ENCODE assay signal across 25 mouse cellular contexts in genomic region chr7:121111762-121112161, GRCm38 (mm10). TPM values are rescaled to one million over a fixed set of nuclear protein-coding genes. Genes with fewer than 3 reads are reported as not detected.
DNase-seq lines count a peak whose midpoint lies in the region; ATAC-seq and TF ChIP-seq lines count a peak whose summit lies in the region.
"Had no signal": no experiment of that assay in that cellular context is flagged by ENCODE, and none has a peak within 500 bp of the region (broad histone marks: within the 10 kb centered on the region; RNA-seq: fewer than 3 reads in every experiment).

No protein-coding gene starts in this region.

- no peak for TF ChIP-seq EP300 in heart, adult 2 months (IDR thresholded peaks at IDR 0.05; ENCODE audit: insufficient read depth, low read depth, low read length)
- TF ChIP-seq EP300 in liver, embryonic 14.5 days (IDR thresholded peaks at IDR 0.05; ENCODE audit: low read depth): peak; percentile 51

- no peak for ATAC-seq in heart, embryonic 16.5 days (replicated peaks; ENCODE audit: extremely low read depth, insufficient read depth, low FRiP score)
- ATAC-seq in liver, embryonic 14.5 days (ENCODE audit: insufficient read depth): peak; percentile 71; the same call in 1 of the 2 replicates
- ATAC-seq: forebrain, postnatal 0 days had no signal

- intact Hi-C loops in heart, adult 2 months (cut with DNase I): no loop called here
- intact Hi-C loops in heart, postnatal 14 days (cut with DNase I): no loop called here

- H3K4me2 ChIP-seq in heart, embryonic 16.5 days (ENCODE audit: low read depth, low read length): no peak overlapping the region
- no peak overlapping the region for H3K4me2 ChIP-seq in liver, embryonic 14.5 days (ENCODE audit: low read depth)
- H3K4me2 ChIP-seq: embryonic facial prominence, embryonic 12.5 days; hindbrain, embryonic 13.5 days; limb, embryonic 12.5 days; lung, embryonic 14.5 days; neural tube, embryonic 12.5 days had no signal

- no peak overlapping the region for H3K4me3 ChIP-seq in heart, adult 2 months
- no peak overlapping the region for H3K4me3 ChIP-seq in heart, embryonic 16.5 days (ENCODE audit: low read length)
- H3K4me3 ChIP-seq in liver, embryonic 14.5 days (ENCODE audit: insufficient read depth in 1 of 2, low read depth in 2 of 2, low read length in 2 of 2): no peak overlapping the region
- H3K4me3 ChIP-seq: embryonic facial prominence, embryonic 12.5 days; hindbrain, embryonic 13.5 days; layer of hippocampus, adult 2 months; limb, embryonic 12.5 days; megakaryocyte, embryonic 14.5 days; neural tube, embryonic 12.5 days had no signal

- TF ChIP-seq CTCF in heart, adult 2 months (IDR thresholded peaks at IDR 0.05): no peak
- TF ChIP-seq CTCF in liver, embryonic 14.5 days (IDR thresholded peaks at IDR 0.05; ENCODE audit: low read depth): no peak

- H3K27me3 ChIP-seq in heart, adult 2 months (ENCODE audit: control insufficient read depth, insufficient read depth, low read length): no peaks in the 10 kb centered on the region
- H3K27me3 ChIP-seq in heart, embryonic 16.5 days (ENCODE audit: control insufficient read depth, insufficient read depth, low read length): no peaks in the 10 kb centered on the region
- no peaks in the 10 kb centered on the region for H3K27me3 ChIP-seq in liver, embryonic 14.5 days (ENCODE audit: control insufficient read depth, insufficient read depth, low read length)
- H3K27me3 ChIP-seq: embryonic facial prominence, embryonic 12.5 days; hindbrain, embryonic 13.5 days; limb, embryonic 12.5 days; neural tube, embryonic 12.5 days had no signal

- no peak overlapping the region for H3K9ac ChIP-seq in heart, adult 2 months (ENCODE audit: low read depth, low read length)
- no peak overlapping the region for H3K9ac ChIP-seq in heart, embryonic 16.5 days (ENCODE audit: low read length)
- H3K9ac ChIP-seq in liver, embryonic 14.5 days (replicated peaks): no peak overlapping the region
- H3K9ac ChIP-seq: embryonic facial prominence, embryonic 12.5 days; forebrain, postnatal 0 days; hindbrain, embryonic 13.5 days; limb, embryonic 12.5 days; lung, embryonic 14.5 days; neural tube, embryonic 12.5 days had no signal

- DNase-seq in heart, adult 2 months: no peak
- DNase-seq in heart, adult 11 months: no peak
- DNase-seq in heart, postnatal 14 days: no peak
- DNase-seq in 416B (ENCODE audit: low read depth): peak; percentile 33
- peak in 2 of 3 experiments; percentile 14 to 28 for DNase-seq in liver, embryonic 14.5 days (ENCODE audit: low read depth in 3 of 3, low spot score in 3 of 3)
- no peak for DNase-seq in ovary, postnatal 14 days (ENCODE audit: low spot score)
- no peak for DNase-seq in layer of hippocampus, adult 11-12 months (ENCODE audit: low spot score)
- DNase-seq: adrenal gland, adult 2 months; cerebellum, adult 18-20 months; cerebellum, postnatal 25 days; forebrain, postnatal 0 days; gastrocnemius, postnatal 14 days; kidney, adult 18-20 months; kidney, postnatal 14 days; layer of hippocampus, postnatal 36 days; lung, embryonic 14.5 days; midbrain, embryonic 14.5 days had no signal

- 0 out of 2 replicates have a peak, but pooled peaks cover 3% of the 10 kb centered on the region for H3K9me3 ChIP-seq in heart, embryonic 16.5 days (replicated peaks; ENCODE audit: control insufficient read depth, low read length)
- no peaks in the 10 kb centered on the region for H3K9me3 ChIP-seq in liver, embryonic 14.5 days (ENCODE audit: control insufficient read depth, low read length)
- H3K9me3 ChIP-seq: embryonic facial prominence, embryonic 12.5 days; hindbrain, embryonic 13.5 days; limb, embryonic 12.5 days; neural tube, embryonic 12.5 days had no signal

- no peak for TF ChIP-seq POLR2A in heart, adult 2 months (IDR thresholded peaks at IDR 0.05; ENCODE audit: insufficient read depth, low read depth, low read length)

- 48% methylated on average over 3 of the region's 3 CpGs for WGBS in heart, adult 2 months
- WGBS in heart, embryonic 16.5 days: 53% methylated on average over 3 of the region's 3 CpGs
- WGBS in liver, embryonic 14.5 days (ENCODE audit: insufficient replicate concordance): 13% methylated on average over 3 of the region's 3 CpGs

- H3K79me2 ChIP-seq in heart, adult 2 months (replicated peaks; ENCODE audit: control insufficient read depth, insufficient read depth, low read length): no peaks in the 10 kb centered on the region

- H3K27ac ChIP-seq in heart, adult 2 months: peak overlapping the region; percentile 48
- H3K27ac ChIP-seq in heart, embryonic 16.5 days (ENCODE audit: low read length): peak overlapping the region; percentile 78
- no peak overlapping the region for H3K27ac ChIP-seq in liver, embryonic 14.5 days
- H3K27ac ChIP-seq: embryonic facial prominence, embryonic 12.5 days; hindbrain, embryonic 13.5 days; layer of hippocampus, adult 2 months; limb, embryonic 12.5 days; neural tube, embryonic 12.5 days had no signal

- peaks cover 6% of the 10 kb centered on the region for H3K4me1 ChIP-seq in heart, adult 2 months (ENCODE audit: control insufficient read depth, insufficient read depth, low read length)
- peaks cover 13% of the 10 kb centered on the region for H3K4me1 ChIP-seq in heart, embryonic 16.5 days (ENCODE audit: control insufficient read depth, insufficient read depth, low read length)
- H3K4me1 ChIP-seq in liver, embryonic 14.5 days (replicated peaks; ENCODE audit: control insufficient read depth in 2 of 2, insufficient read depth in 2 of 2, low read length in 1 of 2): peaks cover 0 to 7% of the 10 kb centered on the region in 2 experiments; a peak in 3 of 4 replicates
- H3K4me1 ChIP-seq: embryonic facial prominence, embryonic 12.5 days; hindbrain, embryonic 13.5 days; limb, embryonic 12.5 days; megakaryocyte, embryonic 14.5 days; neural tube, embryonic 12.5 days had no signal

- H3K36me3 ChIP-seq in heart, adult 2 months (ENCODE audit: control insufficient read depth, insufficient read depth, low read length): peaks cover 6% of the 10 kb centered on the region
- H3K36me3 ChIP-seq in heart, embryonic 16.5 days (ENCODE audit: control insufficient read depth, insufficient read depth): no peaks in the 10 kb centered on the region
- H3K36me3 ChIP-seq in liver, embryonic 14.5 days (replicated peaks; ENCODE audit: control insufficient read depth, insufficient read depth, low read depth): no peaks in the 10 kb centered on the region
- H3K36me3 ChIP-seq: embryonic facial prominence, embryonic 12.5 days; hindbrain, embryonic 13.5 days; limb, embryonic 12.5 days; neural tube, embryonic 12.5 days had no signal

RNA-seq across cellular contexts. Expression of gene Otoa, which starts 30.3 kb away (rescaled TPM):
- under 1 TPM in 1 of 2 experiments, not detected in 1; 0.30 TPM for total RNA-seq in heart, adult 2 months (2021)
- polyA plus RNA-seq in heart, adult 2 months (2012; rRNA removed): 0.10 TPM in 1 of 2 replicates, not detected in the other
- 0.12 and 0.36 TPM in 2 replicates for polyA plus RNA-seq in heart, embryonic 16.5 days (2015; fragmentation: Nextera tagmentation; extraction: Ambion mirVana)
- total RNA-seq in heart, postnatal 14 days (2021): 1 to 10 TPM in 1 of 2 experiments, under 1 TPM in 1; 0.88 to 2.0 TPM
- polyA plus RNA-seq in liver, embryonic 14.5 days (2012; rRNA removed): 0.01 and 0.03 TPM in 2 replicates
- polyA plus RNA-seq in liver, embryonic 14.5 days (2014; fragmentation: Nextera tagmentation; extraction: Ambion mirVana): 0.09 TPM in 1 of 2 replicates, not detected in the other
- polyA plus RNA-seq: forebrain, embryonic 11.5 days had no signal

RNA-seq across cellular contexts. Expression of gene Igsf6, which starts 37.4 kb away (rescaled TPM):
- 1 to 10 TPM in 1 of 2 experiments, under 1 TPM in 1; 0.98 to 1.5 TPM for total RNA-seq in heart, adult 2 months (2021)
- polyA plus RNA-seq in heart, adult 2 months (2012; rRNA removed): 0.76 TPM in 2 replicates
- polyA plus RNA-seq in heart, embryonic 16.5 days (2015; fragmentation: Nextera tagmentation; extraction: Ambion mirVana): 1.5 and 2.3 TPM in 2 replicates
- total RNA-seq in heart, postnatal 14 days (2021): 1 to 10 TPM; 1.3 to 1.4 TPM
- 3.3 and 4.7 TPM in 2 replicates for polyA plus RNA-seq in liver, embryonic 14.5 days (2012; rRNA removed)
- 5.8 and 7.2 TPM in 2 replicates for polyA plus RNA-seq in liver, embryonic 14.5 days (2014; fragmentation: Nextera tagmentation; extraction: Ambion mirVana)

Comparison
In these comparisons a context has a peak if more than half of its experiments do, and no peak if none do; other contexts are left out.
1. DNase-seq: peak in 416B (single experiment) and liver, embryonic 14.5 days (2 of 3); none in heart, adult 2 months (0 of 2), heart, adult 11 months (single experiment), heart, postnatal 14 days (0 of 2), ovary, postnatal 14 days (single experiment) and layer of hippocampus, adult 11-12 months (single experiment).